Mouse (Mus musculus): ENCODE measurements around the gene 2610021A01Rik.
A peak's percentile ranks its signal among the peaks of the same experiment; 100 is the strongest.
"Not testable (repeated sequence)": the region's sequence is repeated elsewhere in the genome, so short reads cannot be mapped to it uniquely, and the experiment has no call there.

The 2610021A01Rik gene

DNA sequence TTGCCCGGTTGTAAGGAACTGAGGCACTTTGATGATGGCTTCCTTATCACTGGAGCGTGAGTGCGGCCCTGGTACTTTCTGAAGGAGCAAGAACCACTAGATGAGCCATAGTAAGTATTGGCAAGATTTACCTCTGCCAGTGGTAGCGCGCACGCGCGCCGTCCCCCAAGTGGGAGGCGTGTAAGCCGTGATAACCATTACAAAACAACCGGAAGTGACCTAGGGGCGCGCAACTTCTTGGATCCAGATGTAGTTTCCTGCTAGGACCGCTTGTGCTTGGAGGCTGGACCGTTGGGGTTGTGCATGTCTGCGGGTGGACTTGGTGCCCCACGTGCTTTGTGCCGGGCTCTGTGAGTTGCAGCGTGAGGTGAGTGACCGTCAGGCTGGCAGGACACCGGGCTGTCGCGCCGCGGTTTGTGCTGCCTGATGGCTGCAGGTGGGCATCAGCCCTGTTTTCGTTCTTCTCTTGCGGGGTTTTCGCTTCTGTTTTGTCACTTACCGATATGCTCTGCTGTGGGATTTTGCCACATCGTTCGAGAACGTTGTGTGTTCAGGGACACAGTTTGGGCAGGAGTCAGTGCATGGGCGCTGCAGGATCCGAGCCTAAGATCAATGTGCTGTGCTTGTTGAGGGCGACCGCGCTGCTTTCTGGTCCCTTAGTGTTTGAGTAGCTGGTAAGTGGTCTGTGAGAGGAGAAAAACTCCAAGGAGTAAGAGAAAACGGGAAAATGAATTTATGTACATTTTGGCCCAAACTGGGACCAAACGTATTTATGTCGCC is at the start of gene 2610021A01Rik:
Gene 2610021A01Rik (plus strand): TSS at position 197 of the 780 bp plus-strand sequence.
- DNase-seq (ENCODE audit: low spot score in 2 of 2), result peak; percentile 92

DNA sequence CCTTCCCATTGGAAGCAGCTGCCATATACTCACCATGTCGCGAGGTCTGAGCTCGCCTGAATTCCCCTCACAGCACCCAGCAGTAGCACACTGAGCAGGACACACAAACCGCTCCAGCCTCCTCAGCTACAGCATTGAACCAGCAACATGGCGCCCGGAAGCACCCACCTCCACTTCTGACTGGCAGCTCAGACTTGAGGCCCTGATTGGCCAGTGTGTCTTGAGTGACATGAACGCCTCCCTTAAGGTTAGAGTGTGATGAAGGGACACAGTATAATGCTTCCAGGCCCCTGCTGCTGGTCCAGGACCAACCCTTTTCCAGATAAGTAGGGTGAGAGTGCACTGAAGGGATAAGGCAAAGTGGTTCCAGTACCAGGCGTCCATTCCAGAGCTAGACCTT is 38.3 kb upstream of the 2610021A01Rik start:
- no peak for DNase-seq (ENCODE audit: low spot score in 2 of 2)

DNA sequence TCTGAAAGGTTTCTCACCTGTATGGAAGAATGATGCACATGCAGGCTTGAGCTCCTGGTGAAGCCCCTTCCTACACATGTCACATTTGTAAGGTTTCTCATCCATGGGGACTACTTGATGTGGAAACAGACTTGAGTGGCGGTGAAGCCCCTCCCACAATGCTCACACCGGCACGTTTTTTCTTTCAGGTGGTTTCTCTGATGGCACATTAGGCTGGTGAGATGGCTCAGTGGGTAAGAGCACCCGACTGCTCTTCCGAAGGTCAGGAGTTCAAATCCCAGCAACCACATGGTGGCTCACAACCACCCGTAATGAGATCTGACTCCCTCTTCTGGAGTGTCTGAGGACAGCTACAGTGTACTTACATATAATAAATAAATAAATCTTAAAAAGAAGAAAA is 25.5 kb upstream of the 2610021A01Rik start, which contains the start of gene Gm6871:
Gene Gm6871 (minus strand): TSS at position 101 of the 400 bp plus-strand sequence.
- not testable (repeated sequence) for DNase-seq (ENCODE audit: low spot score in 2 of 2)

DNA sequence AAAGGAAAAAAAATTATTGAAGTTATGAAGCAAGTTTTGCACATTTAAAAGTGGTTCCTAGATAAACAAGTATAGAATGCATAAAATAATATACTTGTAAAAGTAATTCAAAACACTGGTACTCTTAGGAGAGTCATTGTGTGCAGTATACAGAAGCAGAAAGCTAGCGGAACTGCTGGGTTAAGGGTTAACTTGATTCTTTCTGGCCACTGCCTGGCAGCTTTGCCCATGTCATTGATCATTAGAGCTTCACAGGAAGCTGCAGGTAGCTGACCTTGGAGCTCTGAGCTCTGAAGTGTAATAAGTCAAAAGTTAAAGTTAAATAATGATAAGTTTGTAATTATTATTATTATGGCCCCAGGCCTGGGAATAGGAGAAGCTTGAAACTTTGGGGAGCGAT is 21.1 kb upstream of the 2610021A01Rik start:
- DNase-seq (ENCODE audit: low spot score in 2 of 2), result no peak

DNA sequence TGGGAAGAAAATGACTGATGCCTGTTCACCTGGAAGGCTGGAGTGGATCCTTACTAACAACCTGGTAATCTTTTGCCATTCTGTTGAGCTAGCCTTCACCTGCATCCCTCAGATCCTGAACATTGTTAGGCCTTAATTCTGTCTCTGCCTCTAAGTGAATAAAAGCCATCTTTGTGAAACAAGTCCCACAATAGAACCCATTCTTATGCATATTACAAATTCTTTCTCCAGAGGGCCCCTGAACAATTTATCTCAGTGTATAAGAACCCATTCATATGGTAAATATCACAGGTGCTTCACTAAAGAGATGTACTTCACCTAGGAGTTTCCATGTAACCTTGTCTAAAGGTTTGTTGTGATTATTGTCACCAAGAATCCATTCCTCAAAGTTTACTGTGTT is 17.0 kb upstream of the 2610021A01Rik start:
- DNase-seq (ENCODE audit: low spot score in 2 of 2), result no peak

DNA sequence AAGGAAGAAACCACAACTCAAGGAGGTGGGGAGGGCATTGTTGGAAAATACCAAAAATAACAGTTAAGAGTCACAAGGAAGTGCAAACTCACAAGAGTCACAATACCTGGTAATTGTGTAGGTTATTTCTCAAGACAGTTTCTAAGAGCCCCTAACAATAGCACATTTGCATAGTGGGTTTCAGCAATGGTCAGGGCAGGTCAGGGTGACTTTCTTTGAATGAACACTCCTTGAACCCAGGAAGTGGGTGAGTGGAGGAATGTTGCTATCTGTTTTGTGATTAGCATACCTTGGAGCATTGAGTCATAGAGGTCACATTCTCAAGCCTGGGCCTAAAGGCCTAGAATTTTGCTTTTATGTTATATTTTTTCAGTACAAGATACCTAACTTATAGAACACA is 11.2 kb upstream of the 2610021A01Rik start:
- not testable (repeated sequence) for DNase-seq (ENCODE audit: low spot score in 2 of 2)

DNA sequence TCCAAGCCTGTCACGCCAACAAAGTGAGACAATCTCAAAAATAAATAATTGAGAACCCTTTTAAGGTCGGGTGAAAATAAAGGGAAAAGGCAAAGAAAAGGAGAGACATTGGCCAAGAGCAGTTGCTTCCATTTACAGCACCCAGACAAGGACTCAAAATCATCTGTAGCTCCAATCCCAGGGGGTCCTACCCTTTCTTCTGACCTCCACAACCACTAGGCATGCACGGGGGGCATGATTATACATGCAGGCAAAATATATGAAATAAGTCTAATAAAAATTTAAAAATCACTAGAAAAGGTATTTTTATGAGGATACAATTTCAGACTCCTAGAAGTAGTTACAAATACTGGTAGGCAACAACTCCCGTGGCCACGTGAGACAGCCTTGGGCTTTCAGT is 415 bp upstream of the 2610021A01Rik start:
- DNase-seq (ENCODE audit: low spot score in 2 of 2), result no peak

DNA sequence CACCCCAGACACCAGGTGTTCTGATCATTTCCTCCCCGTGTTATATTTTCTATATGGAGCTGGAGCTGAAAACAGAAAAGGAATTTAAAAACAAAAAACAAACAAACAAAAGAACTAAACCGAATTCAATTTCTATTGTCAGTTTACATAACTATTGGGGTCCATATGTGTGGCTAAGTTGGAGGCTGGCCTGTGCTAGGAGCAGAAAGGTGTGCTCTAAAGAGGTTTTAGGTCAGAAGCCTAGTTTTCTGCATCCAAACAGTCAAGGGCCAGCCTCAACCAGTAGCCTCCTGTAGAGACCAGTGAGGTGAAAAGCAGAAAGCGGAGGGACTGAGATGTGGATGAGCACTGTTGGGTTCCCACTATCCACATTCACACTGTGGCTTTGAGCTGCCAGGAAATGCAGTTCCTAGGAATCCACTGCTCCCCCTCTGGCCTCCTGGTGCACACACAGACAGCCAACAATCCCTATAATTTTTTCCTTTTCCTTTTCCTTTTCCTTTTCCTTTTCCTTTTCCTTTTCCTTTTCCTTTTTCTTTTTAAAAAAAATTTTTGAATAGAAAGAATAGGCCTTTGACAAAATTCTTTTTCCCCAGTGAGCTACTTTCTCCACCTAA is 1.0 kb downstream of the 2610021A01Rik start:
- DNase-seq (ENCODE audit: low spot score in 2 of 2), result no peak

DNA sequence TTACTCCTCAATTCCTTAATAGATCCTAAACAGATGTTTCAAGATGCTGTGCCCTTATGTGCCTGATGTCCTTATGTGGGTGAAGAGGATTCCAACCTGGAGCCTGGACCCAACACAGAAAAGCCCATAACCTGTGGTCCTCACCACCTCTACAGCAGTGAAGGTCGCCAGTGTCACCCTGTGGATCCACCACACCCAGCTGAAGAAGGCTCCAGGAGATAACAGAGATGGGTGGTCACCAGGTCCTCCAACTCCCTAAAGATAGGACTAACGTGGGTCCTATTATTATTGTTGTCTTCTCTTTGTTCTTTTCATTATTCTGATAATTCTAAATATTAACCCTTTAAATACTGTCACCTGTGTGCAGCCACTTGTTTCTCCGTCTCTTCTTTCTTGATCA is 12.6 kb downstream of the 2610021A01Rik start:
- DNase-seq (ENCODE audit: low spot score in 2 of 2), result no peak

DNA sequence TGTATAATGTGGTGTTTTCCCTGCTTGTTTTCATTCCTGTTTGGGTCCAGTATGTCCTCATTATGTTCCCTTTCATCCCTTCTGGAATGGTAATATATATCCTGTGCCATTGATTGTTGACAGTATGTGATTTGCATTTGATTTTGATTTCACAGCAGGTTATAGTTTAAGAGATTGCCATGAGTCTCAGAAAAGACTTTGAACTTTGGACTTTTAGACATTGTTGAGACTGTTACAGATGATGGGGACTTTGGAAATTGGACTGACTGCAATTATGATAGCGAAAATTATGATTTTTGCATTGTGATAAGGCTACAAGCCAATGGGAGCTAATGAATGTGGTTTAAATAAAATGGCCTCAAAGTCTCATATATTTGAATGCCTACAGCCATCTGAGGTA is 17.2 kb downstream of the 2610021A01Rik start:
- DNase-seq (ENCODE audit: low spot score in 2 of 2), result not testable (repeated sequence)

DNA sequence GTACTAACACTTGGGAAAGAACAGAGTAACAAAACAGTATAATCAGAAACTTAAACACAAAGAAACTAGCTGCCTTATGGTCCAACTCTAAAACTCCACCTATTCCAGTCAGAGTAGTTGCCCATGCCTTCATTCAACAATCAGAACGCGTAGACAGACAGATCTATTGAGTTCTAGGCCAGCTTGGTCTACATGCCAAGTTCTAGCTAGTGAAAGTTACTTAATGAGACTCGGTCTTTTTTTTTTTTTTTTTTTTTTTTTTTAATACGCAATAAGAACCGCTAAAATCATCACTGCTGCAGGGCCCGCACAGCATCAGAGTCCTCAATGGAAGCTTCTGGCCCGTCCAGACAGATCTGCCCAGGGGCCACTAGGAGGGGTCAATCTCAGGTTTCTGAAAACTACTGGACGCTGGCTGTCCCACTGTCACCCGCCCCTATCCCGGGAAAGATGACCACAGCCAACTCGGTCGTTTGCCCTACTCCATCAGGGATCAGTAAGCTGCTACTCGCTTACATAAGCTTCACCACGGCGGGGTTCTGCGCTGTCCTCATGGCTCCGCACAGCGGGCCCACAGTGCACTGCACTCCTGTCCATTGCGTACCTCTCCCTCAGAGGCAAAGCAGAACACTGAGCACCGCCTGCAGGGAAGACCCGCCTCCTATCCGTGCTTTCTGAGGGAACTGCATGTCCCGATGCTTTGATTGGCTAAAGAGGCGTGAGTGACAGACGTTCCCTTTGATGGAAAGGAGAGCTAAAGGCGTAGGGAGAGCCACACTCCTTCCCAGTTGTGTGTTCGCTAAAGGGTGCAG is 33.6 kb downstream of the 2610021A01Rik start, which contains the start of gene Zfp788:
Gene Zfp788 (plus strand): TSS at position 795 of the 812 bp plus-strand sequence.
- DNase-seq (ENCODE audit: low spot score in 2 of 2), result peak; percentile 97 to 98

DNA sequence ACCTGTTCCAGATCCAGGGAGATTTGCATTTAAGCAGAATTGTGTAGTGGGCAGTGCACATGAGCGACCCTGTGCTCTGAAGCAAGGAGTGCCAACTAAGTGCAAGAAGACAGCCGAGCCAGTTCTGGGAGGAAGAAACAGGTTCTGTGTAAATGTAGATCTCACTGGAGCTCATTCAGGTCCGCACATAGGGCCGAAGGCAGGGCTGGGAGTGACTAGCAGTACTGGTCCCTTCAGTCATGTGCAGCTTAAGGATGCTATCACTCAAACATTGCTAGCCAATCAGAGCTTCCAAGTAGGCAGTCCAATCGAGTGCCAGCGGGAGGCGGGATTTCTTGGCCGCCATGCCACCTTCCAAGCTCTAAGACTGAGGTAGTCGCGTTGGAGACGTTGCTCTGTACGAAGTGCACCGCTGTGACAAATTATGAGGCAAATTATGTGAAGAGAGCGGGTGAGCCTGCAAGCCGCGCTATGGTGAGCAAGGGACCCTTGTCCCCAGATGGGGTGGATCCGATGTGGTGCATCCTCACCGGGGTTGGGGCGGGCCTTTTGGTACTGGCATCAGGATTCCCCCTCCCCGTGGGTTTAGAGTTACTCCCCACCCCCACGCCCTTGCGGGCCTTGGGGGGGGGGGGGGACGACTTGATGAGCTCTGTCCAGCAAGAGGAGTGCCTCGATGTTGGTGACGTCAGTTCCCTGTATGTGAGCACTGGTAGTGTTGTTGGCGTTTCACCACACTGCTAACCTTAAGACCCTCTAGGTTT is 34.4 kb downstream of the 2610021A01Rik start:
- DNase-seq (ENCODE audit: low spot score in 2 of 2), result peak; percentile 94 to 95

DNA sequence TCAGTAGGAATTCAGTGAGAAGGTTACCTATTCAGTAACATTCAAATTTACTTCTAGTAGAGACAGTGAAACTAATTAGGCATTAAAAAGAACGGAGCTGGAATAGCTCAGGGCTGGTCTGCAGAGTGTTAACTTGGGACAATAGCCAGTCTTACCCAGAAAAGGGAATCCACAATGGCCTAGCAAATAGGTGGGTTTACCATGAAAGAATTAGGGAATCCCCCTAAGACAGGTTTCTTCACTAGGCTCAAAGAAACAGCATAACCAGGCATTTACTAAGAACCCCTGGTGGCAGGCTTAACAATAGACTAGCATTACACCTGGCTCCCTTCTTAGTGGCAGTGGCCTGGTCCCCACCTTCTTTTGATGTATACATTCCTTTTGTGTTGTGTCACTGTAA is 75.3 kb downstream of the 2610021A01Rik start:
- DNase-seq (ENCODE audit: low spot score in 2 of 2), result not testable (repeated sequence)

All from heart, adult 9 months (tissue).